Mouse (Mus musculus): Measurements from ENCODE around the gene Gk2. TPM values are rescaled to one million over a fixed set of nuclear protein-coding genes. Genes with fewer than 3 reads are reported as not detected.

The Gk2 gene
- polyA plus RNA-seq (2015; fragmentation: Nextera tagmentation; extraction: Ambion mirVana), result not detected in 2 replicates

DNA sequence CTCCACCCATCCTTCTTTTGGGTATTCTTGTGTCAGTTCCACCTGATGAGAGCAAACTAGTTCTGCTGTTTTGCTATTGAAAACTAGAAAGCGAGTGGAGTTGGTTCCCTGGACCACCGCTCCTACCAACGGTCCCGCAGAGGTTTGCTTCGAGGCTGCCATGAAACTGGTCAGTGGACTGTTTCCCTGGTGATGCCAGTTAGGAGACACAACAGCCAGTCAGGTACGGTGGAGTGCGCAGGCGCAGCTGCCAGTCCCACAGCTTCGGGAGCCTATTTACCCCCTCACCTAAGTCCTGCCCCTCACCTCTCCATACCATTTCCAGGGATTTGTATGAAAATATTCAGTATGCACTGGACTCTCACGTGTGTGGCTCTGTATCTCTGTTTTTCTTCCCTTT, at the start of gene Gk2:
TSS of gene Gk2 (minus strand) at position 206 of the 400 bp plus-strand sequence.
- Histone ChIP-seq H3K4me3 (replicated peaks; ENCODE audit: low read length) (no peak within 1 kb of the TSS), H3K9me3 (replicated peaks; ENCODE audit: control insufficient read depth, low read length) (no peaks in the 10 kb centered on the region), H3K27me3 (ENCODE audit: control insufficient read depth, insufficient read depth, low read length) (no peaks in the 10 kb centered on the region), H3K36me3 (ENCODE audit: control insufficient read depth, insufficient read depth, low read length) (no peaks in the 10 kb centered on the region), H3K27ac (ENCODE audit: low read length) (no peak within 1 kb of the TSS), H3K4me1 (ENCODE audit: control insufficient read depth, insufficient read depth, low read length) (no peaks in the 10 kb centered on the region), H3K9ac (ENCODE audit: low read length) (no peak within 1 kb of the TSS), H3K4me2 (ENCODE audit: low read depth, low read length) (no peak within 1 kb of the TSS)
- 93% methylated on average over 10 of the region's 10 CpGs for WGBS
- no peak for ATAC-seq (ENCODE audit: insufficient read depth, low FRiP score)

DNA sequence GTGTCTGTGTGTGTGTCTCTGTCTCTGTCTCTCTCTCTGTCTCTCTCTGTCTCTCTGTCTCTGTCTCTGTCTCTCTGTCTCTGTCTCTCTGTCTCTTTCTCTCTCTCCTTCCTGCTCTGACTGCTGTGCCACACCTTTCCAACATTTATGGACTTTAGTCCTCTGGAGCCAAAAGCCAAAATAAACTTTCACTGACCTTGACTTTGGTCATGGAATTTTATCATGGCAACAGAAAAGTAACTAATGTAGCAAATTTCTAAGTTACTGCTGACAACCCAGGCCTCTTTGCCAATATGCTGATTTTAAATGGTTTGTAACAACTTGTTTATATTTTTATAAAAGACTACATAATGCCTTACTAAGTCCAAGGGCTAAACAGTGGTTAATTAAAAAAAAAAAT, 41.2 kb upstream of the Gk2 start:
- Histone ChIP-seq H3K9ac (ENCODE audit: low read length) (no peak overlapping the region), H3K4me2 (ENCODE audit: low read depth, low read length) (no peak overlapping the region), H3K4me3 (replicated peaks; ENCODE audit: low read length) (no peak overlapping the region), H3K4me1 (ENCODE audit: control insufficient read depth, insufficient read depth, low read length) (no peaks in the 10 kb centered on the region), H3K36me3 (ENCODE audit: control insufficient read depth, insufficient read depth, low read length) (no peaks in the 10 kb centered on the region), H3K9me3 (replicated peaks; ENCODE audit: control insufficient read depth, low read length) (no peaks in the 10 kb centered on the region), H3K27ac (ENCODE audit: low read length) (no peak overlapping the region), H3K27me3 (ENCODE audit: control insufficient read depth, insufficient read depth, low read length) (no peaks in the 10 kb centered on the region)
- ATAC-seq (ENCODE audit: insufficient read depth, low FRiP score), result no peak

DNA sequence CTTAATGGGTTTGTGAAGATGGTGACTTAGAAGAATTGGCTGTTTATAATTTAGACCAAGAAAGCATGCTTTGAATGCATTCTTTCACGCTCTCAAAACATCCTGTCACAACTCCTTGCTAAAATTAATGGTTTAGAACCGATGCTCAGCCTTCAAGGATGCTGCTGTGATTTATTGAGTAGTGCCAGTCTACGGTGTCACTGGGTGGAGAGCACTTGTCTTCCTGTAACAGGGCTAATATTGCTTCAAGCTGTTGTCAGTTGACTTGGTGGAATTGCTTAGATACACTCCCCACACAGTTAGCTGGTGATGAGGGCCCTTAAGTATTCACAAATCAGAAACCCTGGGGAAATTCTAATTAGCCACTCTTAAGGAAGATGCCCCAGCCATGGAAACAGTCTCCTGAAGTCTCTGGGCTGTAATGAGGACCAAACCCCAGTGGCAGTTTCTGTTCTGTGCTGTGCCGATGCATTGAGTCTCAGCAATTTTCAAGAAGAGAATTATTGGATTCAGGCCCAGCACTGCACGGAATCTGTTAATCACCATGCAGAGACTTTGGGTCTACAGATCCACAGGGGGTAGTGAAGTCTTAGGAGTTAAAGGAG, 38.8 kb upstream of the Gk2 start:
- WGBS, result 57% methylated on average over 5 of the region's 5 CpGs
- ATAC-seq (ENCODE audit: insufficient read depth, low FRiP score), result no peak
- H3K4me2 ChIP-seq (ENCODE audit: low read depth, low read length), result no peak overlapping the region
- no peaks in the 10 kb centered on the region for H3K9me3 ChIP-seq (replicated peaks; ENCODE audit: control insufficient read depth, low read length)
- no peaks in the 10 kb centered on the region for H3K36me3 ChIP-seq (ENCODE audit: control insufficient read depth, insufficient read depth, low read length)
- H3K27ac ChIP-seq (ENCODE audit: low read length), result no peak overlapping the region
- no peak overlapping the region for H3K9ac ChIP-seq (ENCODE audit: low read length)
- no peaks in the 10 kb centered on the region for H3K4me1 ChIP-seq (ENCODE audit: control insufficient read depth, insufficient read depth, low read length)
- H3K27me3 ChIP-seq (ENCODE audit: control insufficient read depth, insufficient read depth, low read length), result no peaks in the 10 kb centered on the region
- no peak overlapping the region for H3K4me3 ChIP-seq (replicated peaks; ENCODE audit: low read length)

DNA sequence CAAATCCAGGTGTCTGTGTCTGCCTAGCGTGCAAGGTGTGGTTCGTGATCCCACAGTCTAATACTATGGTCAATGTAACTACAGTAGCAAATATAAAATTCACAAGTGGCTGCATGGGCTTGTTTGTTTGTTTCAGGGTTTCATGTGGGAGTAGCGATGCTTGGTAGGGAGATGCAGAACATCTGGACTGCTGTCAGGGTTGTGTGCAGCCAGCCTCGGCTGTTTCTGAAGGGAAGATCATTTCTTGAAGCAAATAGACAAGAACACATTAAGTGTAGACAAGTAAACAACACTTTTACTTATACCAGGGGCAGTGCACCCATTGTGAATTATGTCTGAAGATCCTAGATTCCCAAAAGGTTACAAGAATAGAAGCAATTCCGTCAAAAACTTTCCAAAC, 36.6 kb upstream of the Gk2 start:
- 58% methylated on average over 5 of the region's 5 CpGs for WGBS
- H3K36me3 ChIP-seq (ENCODE audit: control insufficient read depth, insufficient read depth, low read length), result no peaks in the 10 kb centered on the region
- no peak for ATAC-seq (ENCODE audit: insufficient read depth, low FRiP score)
- no peak overlapping the region for H3K9ac ChIP-seq (ENCODE audit: low read length)
- no peak overlapping the region for H3K4me3 ChIP-seq (replicated peaks; ENCODE audit: low read length)
- H3K27ac ChIP-seq (ENCODE audit: low read length), result no peak overlapping the region
- no peaks in the 10 kb centered on the region for H3K9me3 ChIP-seq (replicated peaks; ENCODE audit: control insufficient read depth, low read length)
- H3K27me3 ChIP-seq (ENCODE audit: control insufficient read depth, insufficient read depth, low read length), result no peaks in the 10 kb centered on the region
- H3K4me2 ChIP-seq (ENCODE audit: low read depth, low read length), result no peak overlapping the region
- H3K4me1 ChIP-seq (ENCODE audit: control insufficient read depth, insufficient read depth, low read length), result no peaks in the 10 kb centered on the region

GRCm38 (mm10) chr5:97486141-97486540, 29.3 kb upstream of the Gk2 start:
- no peak overlapping the region for H3K9ac ChIP-seq (ENCODE audit: low read length)
- no peaks in the 10 kb centered on the region for H3K4me1 ChIP-seq (ENCODE audit: control insufficient read depth, insufficient read depth, low read length)
- H3K9me3 ChIP-seq (replicated peaks; ENCODE audit: control insufficient read depth, low read length), result no peaks in the 10 kb centered on the region
- no peak overlapping the region for H3K27ac ChIP-seq (ENCODE audit: low read length)
- H3K4me2 ChIP-seq (ENCODE audit: low read depth, low read length), result no peak overlapping the region
- no peaks in the 10 kb centered on the region for H3K36me3 ChIP-seq (ENCODE audit: control insufficient read depth, insufficient read depth, low read length)
- H3K4me3 ChIP-seq (replicated peaks; ENCODE audit: low read length), result no peak overlapping the region
- ATAC-seq (ENCODE audit: insufficient read depth, low FRiP score), result no peak
- WGBS, result 66% methylated on average over 5 of the region's 5 CpGs
- H3K27me3 ChIP-seq (ENCODE audit: control insufficient read depth, insufficient read depth, low read length), result no peaks in the 10 kb centered on the region

DNA sequence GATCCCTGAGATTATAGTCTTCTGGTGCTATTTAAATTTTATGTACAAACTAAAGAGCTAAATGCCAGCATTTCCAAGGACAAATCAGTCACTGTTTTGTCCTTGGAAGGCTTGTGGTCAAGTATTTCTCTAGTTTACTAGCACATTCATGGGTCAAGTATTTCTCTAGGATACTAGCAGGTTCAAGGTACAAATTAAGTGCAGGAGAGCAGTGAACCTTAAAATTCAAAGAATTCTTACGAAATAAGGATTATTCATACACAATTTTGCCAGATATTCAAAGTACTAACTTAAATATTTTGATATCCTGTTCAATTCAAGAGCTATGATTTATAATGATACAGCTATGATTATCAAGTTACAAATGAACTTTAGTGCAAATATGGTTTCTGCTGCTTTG, 23.2 kb upstream of the Gk2 start:
- 83% methylated on average over 1 of the region's 1 CpGs for WGBS
- H3K27ac ChIP-seq (ENCODE audit: low read length), result no peak overlapping the region
- no peaks in the 10 kb centered on the region for H3K9me3 ChIP-seq (replicated peaks; ENCODE audit: control insufficient read depth, low read length)
- no peaks in the 10 kb centered on the region for H3K27me3 ChIP-seq (ENCODE audit: control insufficient read depth, insufficient read depth, low read length)
- no peak overlapping the region for H3K4me3 ChIP-seq (replicated peaks; ENCODE audit: low read length)
- H3K4me1 ChIP-seq (ENCODE audit: control insufficient read depth, insufficient read depth, low read length), result no peaks in the 10 kb centered on the region
- no peak for ATAC-seq (ENCODE audit: insufficient read depth, low FRiP score)
- no peaks in the 10 kb centered on the region for H3K36me3 ChIP-seq (ENCODE audit: control insufficient read depth, insufficient read depth, low read length)
- no peak overlapping the region for H3K4me2 ChIP-seq (ENCODE audit: low read depth, low read length)
- H3K9ac ChIP-seq (ENCODE audit: low read length), result no peak overlapping the region

GRCm38 (mm10) chr5:97467246-97467645, 10.4 kb upstream of the Gk2 start:
- H3K36me3 ChIP-seq (ENCODE audit: control insufficient read depth, insufficient read depth, low read length), result no peaks in the 10 kb centered on the region
- H3K9ac ChIP-seq (ENCODE audit: low read length), result no peak overlapping the region
- no peak overlapping the region for H3K4me2 ChIP-seq (ENCODE audit: low read depth, low read length)
- no peak overlapping the region for H3K27ac ChIP-seq (ENCODE audit: low read length)
- H3K4me1 ChIP-seq (ENCODE audit: control insufficient read depth, insufficient read depth, low read length), result no peaks in the 10 kb centered on the region
- H3K9me3 ChIP-seq (replicated peaks; ENCODE audit: control insufficient read depth, low read length), result no peaks in the 10 kb centered on the region
- WGBS, result 92% methylated on average over 7 of the region's 7 CpGs
- no peak overlapping the region for H3K4me3 ChIP-seq (replicated peaks; ENCODE audit: low read length)
- no peak for ATAC-seq (ENCODE audit: insufficient read depth, low FRiP score)
- no peaks in the 10 kb centered on the region for H3K27me3 ChIP-seq (ENCODE audit: control insufficient read depth, insufficient read depth, low read length)

GRCm38 (mm10) chr5:97466430-97467158, 9.8 kb upstream of the Gk2 start:
- no peak for ATAC-seq (ENCODE audit: insufficient read depth, low FRiP score)
- H3K4me1 ChIP-seq (ENCODE audit: control insufficient read depth, insufficient read depth, low read length), result no peaks in the 10 kb centered on the region
- WGBS, result 73% methylated on average over 10 of the region's 10 CpGs
- H3K4me2 ChIP-seq (ENCODE audit: low read depth, low read length), result no peak overlapping the region
- H3K27ac ChIP-seq (ENCODE audit: low read length), result no peak overlapping the region
- H3K9me3 ChIP-seq (replicated peaks; ENCODE audit: control insufficient read depth, low read length), result no peaks in the 10 kb centered on the region
- no peaks in the 10 kb centered on the region for H3K27me3 ChIP-seq (ENCODE audit: control insufficient read depth, insufficient read depth, low read length)
- H3K9ac ChIP-seq (ENCODE audit: low read length), result no peak overlapping the region
- no peaks in the 10 kb centered on the region for H3K36me3 ChIP-seq (ENCODE audit: control insufficient read depth, insufficient read depth, low read length)
- no peak overlapping the region for H3K4me3 ChIP-seq (replicated peaks; ENCODE audit: low read length)

DNA sequence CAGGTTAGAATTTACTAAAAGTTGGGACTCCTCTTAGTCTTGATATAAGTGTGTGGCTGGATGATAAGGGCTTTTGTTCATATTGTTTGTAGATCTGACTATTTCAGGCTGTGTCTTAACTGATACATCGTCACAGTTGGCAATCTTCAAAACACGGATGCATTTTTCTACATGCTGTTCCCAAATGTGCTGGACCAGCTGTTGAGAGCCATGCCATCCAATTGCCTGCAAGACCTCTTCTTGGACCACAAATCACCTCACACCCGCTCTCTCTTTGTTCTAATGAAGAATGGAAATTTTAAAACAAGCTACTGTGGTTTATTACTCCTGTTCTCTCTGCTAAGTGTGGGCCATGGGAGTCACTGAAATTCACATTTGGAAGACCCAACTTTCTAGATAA, 9.1 kb upstream of the Gk2 start:
- H3K4me2 ChIP-seq (ENCODE audit: low read depth, low read length), result no peak overlapping the region
- no peak overlapping the region for H3K27ac ChIP-seq (ENCODE audit: low read length)
- no peak overlapping the region for H3K9ac ChIP-seq (ENCODE audit: low read length)
- 69% methylated on average over 3 of the region's 3 CpGs for WGBS
- no peak overlapping the region for H3K4me3 ChIP-seq (replicated peaks; ENCODE audit: low read length)
- no peaks in the 10 kb centered on the region for H3K27me3 ChIP-seq (ENCODE audit: control insufficient read depth, insufficient read depth, low read length)
- no peak for ATAC-seq (ENCODE audit: insufficient read depth, low FRiP score)
- no peaks in the 10 kb centered on the region for H3K4me1 ChIP-seq (ENCODE audit: control insufficient read depth, insufficient read depth, low read length)
- H3K36me3 ChIP-seq (ENCODE audit: control insufficient read depth, insufficient read depth, low read length), result no peaks in the 10 kb centered on the region
- no peaks in the 10 kb centered on the region for H3K9me3 ChIP-seq (replicated peaks; ENCODE audit: control insufficient read depth, low read length)

Measured in stomach, embryonic 16.5 days (tissue).